Mouse (Mus musculus) ES-E14 (cell line): ENCODE results near the gene Olfr1375.

Experiments used
- CHD2 ChIP-seq: IDR thresholded peaks from 2 replicates; pipeline ENCODE4 v1.6.1; 2014; ENCODE audit warnings: mild to moderate bottlenecking, low read depth, low read length, inconsistent platforms
- HCFC1 ChIP-seq: IDR thresholded peaks from 2 replicates; pipeline ENCODE4 v1.6.1; 2012; ENCODE audit warnings: low read length, inconsistent platforms, borderline replicate concordance; ENCODE audit not compliant: insufficient read depth
- MAFK ChIP-seq: IDR thresholded peaks from 2 replicates; pipeline ENCODE4 v1.6.1; 2014; ENCODE audit warnings: mild to moderate bottlenecking, low read depth, low read length, inconsistent platforms; ENCODE audit not compliant: insufficient read depth
- ZC3H11A ChIP-seq: IDR thresholded peaks from 2 replicates; pipeline ENCODE4 v1.6.1; 2012; ENCODE audit warnings: low read depth, mild to moderate bottlenecking, inconsistent platforms, low read length, borderline replicate concordance
- ZNF384 ChIP-seq: IDR thresholded peaks from 2 replicates; pipeline ENCODE4 v1.6.1; 2012; ENCODE audit warnings: low read depth, low read length, inconsistent platforms

- TF ChIP-seq CHD2 (no peak), MAFK (no peak), ZC3H11A (no peak), ZNF384 (no peak), HCFC1 (no peak)
These were observed 31.6 kb upstream of the Olfr1375 start for GRCm38 (mm10) chr11:51016341-51016740.
